Mouse (Mus musculus): ENCODE measurements at regions not wholly inside any gene's neighbourhood (a gene's known extent, or its start where the extent isn't known, plus 50 kb on each side); places are given as distances from the start of the nearest gene placed in this dataset.

DNA sequence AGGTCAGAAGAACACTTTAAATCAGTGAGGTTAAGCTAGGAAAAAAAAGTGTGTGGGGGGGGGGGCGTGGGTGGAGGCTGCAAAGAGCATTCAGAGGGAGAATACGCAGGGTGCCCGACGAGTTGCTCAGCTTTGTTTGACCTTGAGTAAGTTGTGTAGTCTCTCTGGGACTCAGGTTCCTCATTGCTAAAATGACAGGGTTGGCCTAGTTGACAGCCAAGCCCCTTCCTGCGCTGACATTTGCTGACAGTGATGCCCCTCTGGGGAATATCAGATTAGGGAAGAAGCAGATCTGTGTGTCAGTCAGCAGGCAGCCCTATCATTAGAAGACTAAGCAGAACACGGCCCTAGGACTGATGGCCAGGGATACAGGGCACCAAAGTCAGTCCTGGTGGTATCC lies 129.6 kb downstream of the Zfp36l1 start:
- TF ChIP-seq CTCF (IDR thresholded peaks at IDR 0.05; ENCODE audit: low read depth, low read length): no peak
- no peak for TF ChIP-seq POLR2A (IDR thresholded peaks at IDR 0.05; ENCODE audit: borderline replicate concordance, low read depth, low read length)
